ENCODE assay signal across 23 mouse cellular contexts in genomic region chr13:46909946-46910345, GRCm38 (mm10). TPM values are rescaled to one million over a fixed set of nuclear protein-coding genes. Genes with fewer than 3 reads are reported as not detected.
DNase-seq lines count a peak whose midpoint lies in the region; ATAC-seq and TF ChIP-seq lines count a peak whose summit lies in the region.
"Had no signal": no experiment of that assay in that cellular context is flagged by ENCODE, and none has a peak within 500 bp of the region (broad histone marks: within the 10 kb centered on the region; RNA-seq: fewer than 3 reads in every experiment).

No protein-coding gene starts in this region.

- H3K4me3 ChIP-seq in heart, embryonic 12.5 days = no peak overlapping the region
- no peak overlapping the region for H3K4me3 ChIP-seq in heart, embryonic 16.5 days (ENCODE audit: low read length)
- no peak overlapping the region for H3K4me3 ChIP-seq in neural tube, embryonic 11.5 days (ENCODE audit: low read depth, low read length)
- no peak overlapping the region for H3K4me3 ChIP-seq in neural tube, embryonic 15.5 days (replicated peaks)
- no peak overlapping the region for H3K4me3 ChIP-seq in cortical plate, adult 2 months (ENCODE audit: insufficient read depth, low read length)
- H3K4me3 ChIP-seq: embryonic facial prominence, embryonic 13.5 days; forebrain, embryonic 12.5 days; hindbrain, embryonic 12.5 days had no signal

- TF ChIP-seq POLR2A in cortical plate, adult 2 months (IDR thresholded peaks at IDR 0.05; ENCODE audit: extremely low read depth, insufficient read depth, low read length) = no peak

- no peaks in the 10 kb centered on the region for H3K27me3 ChIP-seq in heart, embryonic 12.5 days (replicated peaks)
- no peaks in the 10 kb centered on the region for H3K27me3 ChIP-seq in heart, embryonic 16.5 days (ENCODE audit: control insufficient read depth, insufficient read depth, low read length)
- H3K27me3 ChIP-seq in neural tube, embryonic 11.5 days (ENCODE audit: control insufficient read depth, insufficient read depth, low read length) = no peaks in the 10 kb centered on the region
- H3K27me3 ChIP-seq in neural tube, embryonic 15.5 days (replicated peaks) = no peaks in the 10 kb centered on the region
- H3K27me3 ChIP-seq: embryonic facial prominence, embryonic 13.5 days; forebrain, embryonic 12.5 days; hindbrain, embryonic 12.5 days had no signal

- 68% methylated on average over 3 of the region's 3 CpGs for WGBS in heart, embryonic 12.5 days
- WGBS in heart, embryonic 16.5 days = 68% methylated on average over 3 of the region's 3 CpGs
- WGBS in neural tube, embryonic 11.5 days = 63% methylated on average over 3 of the region's 3 CpGs
- 53% methylated on average over 3 of the region's 3 CpGs for WGBS in neural tube, embryonic 15.5 days

- no peak overlapping the region for H3K4me2 ChIP-seq in heart, embryonic 12.5 days
- no peak overlapping the region for H3K4me2 ChIP-seq in heart, embryonic 16.5 days (ENCODE audit: low read depth, low read length)
- no peak overlapping the region for H3K4me2 ChIP-seq in neural tube, embryonic 11.5 days (ENCODE audit: low read depth)
- no peak overlapping the region for H3K4me2 ChIP-seq in neural tube, embryonic 15.5 days
- H3K4me2 ChIP-seq: embryonic facial prominence, embryonic 13.5 days; forebrain, embryonic 12.5 days; hindbrain, embryonic 12.5 days had no signal

- intact Hi-C loops in heart, postnatal 36 days (cut with DNase I) = no loop called here

- H3K4me1 ChIP-seq in heart, embryonic 12.5 days (replicated peaks) = peaks cover 82% of the 10 kb centered on the region
- peaks cover 58% of the 10 kb centered on the region for H3K4me1 ChIP-seq in heart, embryonic 16.5 days (ENCODE audit: control insufficient read depth, insufficient read depth, low read length)
- peaks cover 17% of the 10 kb centered on the region; the same call in 1 of the 2 replicates for H3K4me1 ChIP-seq in neural tube, embryonic 11.5 days (ENCODE audit: control insufficient read depth, insufficient read depth, low read length)
- H3K4me1 ChIP-seq in neural tube, embryonic 15.5 days = peaks cover 36% of the 10 kb centered on the region
- peaks cover 5% of the 10 kb centered on the region for H3K4me1 ChIP-seq in cortical plate, adult 2 months (ENCODE audit: control insufficient read depth, insufficient read depth, low read length)

- no peak for ATAC-seq in heart, embryonic 12.5 days (ENCODE audit: insufficient number of reproducible peaks, low FRiP score)
- ATAC-seq in heart, embryonic 16.5 days (replicated peaks; ENCODE audit: extremely low read depth, insufficient read depth, low FRiP score) = no peak
- no peak for ATAC-seq in neural tube, embryonic 11.5 days (ENCODE audit: insufficient read depth, low FRiP score, low TSS enrichment)
- ATAC-seq in neural tube, embryonic 15.5 days (ENCODE audit: low FRiP score) = no peak
- ATAC-seq: activated CD4-positive, CD25-positive, alpha-beta regulatory T cell, adult 4 months; forebrain, embryonic 16.5 days; hindbrain, embryonic 16.5 days; inflammation-experienced regulatory T-cells, adult 6 months had no signal

- DNase-seq in heart, postnatal 36 days = no peak
- DNase-seq in heart, adult 8-10 months (ENCODE audit: low spot score) = no peak
- DNase-seq in neural tube, embryonic 11.5 days (ENCODE audit: low spot score) = peak; percentile 19
- no peak for DNase-seq in frontal cortex, postnatal 14 days (ENCODE audit: low spot score in 2 of 2)
- DNase-seq: adrenal gland, postnatal 14 days; cerebellum, adult 11-12 months; cerebellum, adult 9-10 months; cerebellum, postnatal 25 days; gastrocnemius, postnatal 25 days; kidney, adult 11 months; kidney, adult 9 months had no signal

- H3K27ac ChIP-seq in heart, embryonic 12.5 days (ENCODE audit: poor library complexity, severe bottlenecking) = peak overlapping the region; percentile 84
- peak overlapping the region; percentile 91 for H3K27ac ChIP-seq in heart, embryonic 16.5 days (ENCODE audit: low read length)
- no peak overlapping the region for H3K27ac ChIP-seq in neural tube, embryonic 11.5 days (ENCODE audit: low read depth, low read length)
- no peak overlapping the region for H3K27ac ChIP-seq in neural tube, embryonic 15.5 days (replicated peaks)
- H3K27ac ChIP-seq in cortical plate, adult 2 months (ENCODE audit: insufficient read depth, low read length) = 0 out of 2 replicates have a peak overlapping the region, but pooled peaks have one; percentile 51
- H3K27ac ChIP-seq: embryonic facial prominence, embryonic 13.5 days; forebrain, embryonic 12.5 days; hindbrain, embryonic 12.5 days had no signal

- no peak for TF ChIP-seq CTCF in cortical plate, adult 2 months (IDR thresholded peaks at IDR 0.05; ENCODE audit: extremely low read depth, insufficient read depth, low read length)

- H3K9ac ChIP-seq in heart, embryonic 12.5 days = no peak overlapping the region
- no peak overlapping the region for H3K9ac ChIP-seq in heart, embryonic 16.5 days (ENCODE audit: low read length)
- no peak overlapping the region for H3K9ac ChIP-seq in neural tube, embryonic 11.5 days (ENCODE audit: low read length)
- no peak overlapping the region for H3K9ac ChIP-seq in neural tube, embryonic 15.5 days (replicated peaks)
- H3K9ac ChIP-seq: embryonic facial prominence, embryonic 13.5 days; forebrain, embryonic 12.5 days; hindbrain, embryonic 12.5 days had no signal

- H3K36me3 ChIP-seq in heart, embryonic 12.5 days = no peaks in the 10 kb centered on the region
- 0 out of 2 replicates have a peak, but pooled peaks cover 2% of the 10 kb centered on the region for H3K36me3 ChIP-seq in heart, embryonic 16.5 days (ENCODE audit: control insufficient read depth, insufficient read depth)
- H3K36me3 ChIP-seq in neural tube, embryonic 11.5 days (ENCODE audit: control insufficient read depth, insufficient read depth, low read length) = no peaks in the 10 kb centered on the region
- H3K36me3 ChIP-seq in neural tube, embryonic 15.5 days = no peaks in the 10 kb centered on the region
- H3K36me3 ChIP-seq: embryonic facial prominence, embryonic 13.5 days; forebrain, embryonic 12.5 days; G1E; hindbrain, embryonic 12.5 days had no signal

- H3K9me3 ChIP-seq in heart, embryonic 12.5 days (replicated peaks) = no peaks in the 10 kb centered on the region
- H3K9me3 ChIP-seq in heart, embryonic 16.5 days (replicated peaks; ENCODE audit: control insufficient read depth, low read length) = no peaks in the 10 kb centered on the region
- H3K9me3 ChIP-seq in neural tube, embryonic 11.5 days (ENCODE audit: control insufficient read depth, low read length) = no peaks in the 10 kb centered on the region
- no peaks in the 10 kb centered on the region for H3K9me3 ChIP-seq in neural tube, embryonic 15.5 days (replicated peaks)
- H3K9me3 ChIP-seq: embryonic facial prominence, embryonic 13.5 days; forebrain, embryonic 12.5 days; G1E; hindbrain, embryonic 12.5 days had no signal

RNA-seq across cellular contexts. Expression of gene Kif13a, which starts 19.7 kb away (rescaled TPM):
- polyA plus RNA-seq in heart, embryonic 12.5 days (2016; fragmentation: Nextera tagmentation; extraction: Ambion mirVana) = 51.4 and 56.0 TPM in 2 replicates
- total RNA-seq in heart, postnatal 36 days (2021) = 100 to 1,000 TPM; 109 to 112 TPM
- polyA plus RNA-seq in heart, embryonic 16.5 days (2015; fragmentation: Nextera tagmentation; extraction: Ambion mirVana) = 17.8 and 30.0 TPM in 2 replicates
- 100 to 1,000 TPM; 113 to 126 (median 121) TPM for total RNA-seq in heart, adult 8-10 months (2022)
- polyA plus RNA-seq in neural tube, embryonic 11.5 days (2014; fragmentation: Nextera tagmentation; extraction: Ambion mirVana) = 20.6 and 23.0 TPM in 2 replicates
- polyA plus RNA-seq in neural tube, embryonic 15.5 days (2015; fragmentation: Nextera tagmentation; extraction: Ambion mirVana) = 10.2 and 10.4 TPM in 2 replicates
- 16.0 TPM in 2 replicates for polyA plus RNA-seq in cortical plate, adult 2 months (2012; rRNA removed)
- polyA plus RNA-seq: G1E had no signal

Comparison
In these comparisons a context has a peak if more than half of its experiments do, and no peak if none do; other contexts are left out.
1. H3K27ac ChIP-seq: peak in heart, embryonic 12.5 days (single experiment), heart, embryonic 16.5 days (single experiment) and cortical plate, adult 2 months (single experiment); none in neural tube, embryonic 11.5 days (single experiment) and neural tube, embryonic 15.5 days (single experiment).